Mouse (Mus musculus): ENCODE data around the gene Islr. TPM values are rescaled to one million over a fixed set of nuclear protein-coding genes. Genes with fewer than 3 reads are reported as not detected.
A peak's percentile ranks its signal among the peaks of the same experiment; 100 is the strongest.
"Not testable (repeated sequence)": the region's sequence is repeated elsewhere in the genome, so short reads cannot be mapped to it uniquely, and the experiment has no call there.

Gene Islr
- polyA plus RNA-seq (2012; rRNA removed): 27.4 and 34.0 TPM in 2 replicates

DNA sequence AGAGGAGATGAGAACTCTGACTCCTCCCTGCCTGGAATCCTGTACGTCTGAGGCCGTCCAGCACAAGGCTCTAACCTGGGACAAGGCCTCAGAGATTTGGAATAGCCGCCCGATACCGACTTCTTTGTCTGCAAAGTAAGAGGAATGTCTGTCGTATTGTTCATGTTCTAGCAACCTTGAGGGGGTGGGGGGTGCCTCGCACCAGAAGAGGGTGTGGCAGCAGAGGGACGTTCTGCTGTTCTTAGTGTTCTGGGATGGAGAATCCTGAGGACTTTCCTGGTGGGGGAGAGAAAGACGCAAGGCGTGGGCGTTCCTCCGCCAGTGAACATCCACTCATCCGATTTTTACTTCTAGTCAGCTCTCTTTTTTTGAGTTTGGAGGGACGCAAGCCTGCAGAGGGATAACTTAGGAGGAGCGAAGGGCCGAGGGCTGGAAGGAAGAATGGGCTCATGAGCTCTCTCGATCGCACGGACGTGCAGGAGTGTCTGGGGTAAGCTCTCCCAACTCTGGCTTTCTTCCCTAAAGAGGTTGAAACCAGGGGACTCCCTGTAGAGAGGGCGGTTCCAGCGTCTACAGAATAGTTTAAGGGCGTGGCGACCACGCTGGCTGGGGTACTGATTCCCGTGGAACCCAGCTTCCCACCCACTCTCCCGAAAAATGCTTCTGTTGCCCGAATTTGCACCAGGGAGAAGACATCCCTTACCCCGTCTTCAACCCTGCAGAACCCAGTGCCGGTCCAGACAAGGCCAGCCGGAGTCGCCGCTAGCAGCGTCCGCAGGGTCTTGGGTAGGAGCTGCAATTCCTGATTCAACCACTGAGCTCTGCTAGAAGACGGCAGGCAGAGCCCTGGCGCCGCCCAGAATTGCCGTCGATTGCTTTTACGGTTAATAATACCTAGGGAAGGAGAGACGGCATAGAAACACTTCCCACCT, at the start of gene Islr, which contains the start of gene Islr2:
Islr (minus strand) TSS at position 791 of the 932 bp plus-strand sequence.
Islr2 (minus strand) TSS at position 804 of the 932 bp plus-strand sequence.
- TF ChIP-seq POLR2A (IDR thresholded peaks at IDR 0.05; ENCODE audit: extremely low read depth, insufficient read depth, low read length) (no peak), CTCF (IDR thresholded peaks at IDR 0.05; ENCODE audit: extremely low read depth, insufficient read depth, low read length) (peak; percentile 41; the same call in 1 of the 2 replicates)
- peak within 1 kb of the TSS; percentile 13 for H3K4me3 ChIP-seq (ENCODE audit: insufficient read depth, low read length)
- H3K4me1 ChIP-seq (ENCODE audit: control insufficient read depth, insufficient read depth, low read length): no peaks in the 10 kb centered on the region
- no peak within 1 kb of the TSS for H3K27ac ChIP-seq (ENCODE audit: insufficient read depth, low read length)

DNA sequence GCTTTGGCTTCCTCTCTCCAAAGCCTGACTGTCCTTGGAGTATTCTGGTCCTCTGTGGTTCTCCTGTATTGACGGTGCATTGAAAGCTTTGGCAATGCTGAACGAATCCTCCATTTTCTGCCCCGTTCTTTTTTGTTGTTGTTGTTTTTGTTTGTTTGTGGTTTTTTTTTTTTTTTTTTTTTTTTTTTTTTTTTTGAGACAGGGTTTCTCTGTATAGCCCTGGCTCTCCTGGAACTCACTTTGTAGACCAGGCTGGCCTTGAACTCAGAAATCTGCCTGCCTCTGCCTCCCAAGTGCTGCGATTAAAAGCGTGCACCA, 49.7 kb upstream of the Islr start:
- H3K4me1 ChIP-seq (ENCODE audit: control insufficient read depth, insufficient read depth, low read length); H3K27ac ChIP-seq (ENCODE audit: insufficient read depth, low read length): not testable (repeated sequence)
- peak overlapping the region; percentile 54 for H3K4me3 ChIP-seq (ENCODE audit: insufficient read depth, low read length)

DNA sequence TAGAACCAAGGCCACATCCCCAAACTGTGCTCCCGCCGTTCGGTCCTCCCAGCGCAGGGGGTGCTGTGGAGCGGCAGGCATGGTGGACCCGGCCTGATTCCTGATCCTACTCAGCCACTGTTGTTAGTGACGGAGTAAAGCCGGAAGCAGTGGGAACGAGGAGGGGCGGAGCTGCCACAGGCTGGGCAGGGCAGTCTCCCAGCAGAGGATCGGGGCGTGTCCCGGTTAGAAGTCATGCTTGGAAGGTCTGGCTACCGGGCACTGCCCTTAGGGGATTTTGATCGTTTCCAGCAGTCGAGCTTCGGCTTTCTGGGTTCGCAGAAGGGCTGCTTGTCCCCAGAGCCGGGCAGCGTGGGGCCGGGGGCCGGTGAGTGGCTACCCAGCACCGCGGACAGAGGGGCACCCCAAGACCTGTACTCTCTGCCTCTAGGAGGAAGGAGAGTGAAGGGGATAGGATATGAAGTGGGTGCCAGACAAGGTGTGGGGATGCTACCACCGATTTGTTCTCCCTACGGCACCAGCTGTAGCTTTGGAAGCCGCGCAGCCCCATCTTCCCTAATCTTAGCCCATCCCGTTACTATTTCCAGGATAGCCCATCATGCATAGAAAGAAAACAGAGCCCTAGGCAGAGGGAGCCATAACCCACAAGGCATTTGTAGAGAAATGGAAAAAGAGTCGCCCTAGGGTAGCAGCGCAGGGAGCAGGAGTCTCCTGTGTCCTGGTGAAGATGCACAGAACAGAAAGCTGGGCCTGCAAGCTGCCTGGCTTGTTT, 49.1 kb upstream of the Islr start, which contains the start of gene Stoml1:
Stoml1 (plus strand) TSS at position 132 of the 772 bp plus-strand sequence.
- no peak within 1 kb of the TSS for H3K27ac ChIP-seq (ENCODE audit: insufficient read depth, low read length)
- H3K4me3 ChIP-seq (ENCODE audit: insufficient read depth, low read length): peak within 1 kb of the TSS; percentile 54
- TF ChIP-seq POLR2A (IDR thresholded peaks at IDR 0.05; ENCODE audit: extremely low read depth, insufficient read depth, low read length) (peak; percentile 87), CTCF (IDR thresholded peaks at IDR 0.05; ENCODE audit: extremely low read depth, insufficient read depth, low read length) (peak; percentile 84)
- no peaks in the 10 kb centered on the region for H3K4me1 ChIP-seq (ENCODE audit: control insufficient read depth, insufficient read depth, low read length)

DNA sequence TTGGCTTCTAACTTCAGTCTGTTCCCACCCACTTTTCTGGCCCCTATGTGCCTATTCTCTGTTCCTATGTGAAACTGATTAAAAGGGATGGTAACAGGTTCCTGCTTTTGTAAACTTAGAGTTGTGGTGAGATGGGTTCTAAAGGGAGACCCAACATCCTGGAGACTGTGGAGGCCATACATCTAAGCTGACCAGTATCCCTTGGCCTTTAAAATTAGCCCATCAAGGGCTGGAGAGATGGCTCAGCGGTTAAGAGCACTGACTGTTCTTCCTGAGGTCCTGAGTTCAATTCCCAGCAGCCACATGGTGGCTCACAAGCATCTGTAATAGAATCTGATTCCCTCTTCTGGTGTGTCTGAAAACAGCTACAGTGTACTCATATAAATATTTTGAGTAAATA, 46.6 kb upstream of the Islr start:
- not testable (repeated sequence) for H3K4me3 ChIP-seq (ENCODE audit: insufficient read depth, low read length); H3K27ac ChIP-seq (ENCODE audit: insufficient read depth, low read length); H3K4me1 ChIP-seq (ENCODE audit: control insufficient read depth, insufficient read depth, low read length)

DNA sequence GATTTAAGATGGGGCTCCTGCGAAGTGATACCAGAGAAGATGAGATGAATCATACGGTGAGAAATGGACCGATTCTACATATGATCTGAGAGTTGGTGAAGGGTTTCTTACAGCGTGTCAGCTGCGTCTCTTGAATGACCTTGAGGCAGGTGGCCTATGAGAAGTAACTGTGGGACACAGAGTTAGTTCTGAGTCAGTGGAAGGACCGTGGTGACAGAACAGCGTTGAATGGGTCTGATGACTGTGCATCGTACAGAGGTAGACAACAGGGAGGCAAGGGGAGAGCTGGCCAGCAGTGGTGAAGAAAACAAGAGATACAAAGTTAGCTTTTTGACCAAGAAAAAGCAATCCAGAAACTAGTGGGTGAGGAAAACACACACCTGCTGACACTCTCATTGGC, 46.2 kb upstream of the Islr start:
- Histone ChIP-seq H3K4me3 (ENCODE audit: insufficient read depth, low read length) (no peak overlapping the region), H3K27ac (ENCODE audit: insufficient read depth, low read length) (no peak overlapping the region), H3K4me1 (ENCODE audit: control insufficient read depth, insufficient read depth, low read length) (no peaks in the 10 kb centered on the region; the same call in 1 of the 2 replicates)
- TF ChIP-seq POLR2A (IDR thresholded peaks at IDR 0.05; ENCODE audit: extremely low read depth, insufficient read depth, low read length) (no peak), CTCF (IDR thresholded peaks at IDR 0.05; ENCODE audit: extremely low read depth, insufficient read depth, low read length) (no peak)

DNA sequence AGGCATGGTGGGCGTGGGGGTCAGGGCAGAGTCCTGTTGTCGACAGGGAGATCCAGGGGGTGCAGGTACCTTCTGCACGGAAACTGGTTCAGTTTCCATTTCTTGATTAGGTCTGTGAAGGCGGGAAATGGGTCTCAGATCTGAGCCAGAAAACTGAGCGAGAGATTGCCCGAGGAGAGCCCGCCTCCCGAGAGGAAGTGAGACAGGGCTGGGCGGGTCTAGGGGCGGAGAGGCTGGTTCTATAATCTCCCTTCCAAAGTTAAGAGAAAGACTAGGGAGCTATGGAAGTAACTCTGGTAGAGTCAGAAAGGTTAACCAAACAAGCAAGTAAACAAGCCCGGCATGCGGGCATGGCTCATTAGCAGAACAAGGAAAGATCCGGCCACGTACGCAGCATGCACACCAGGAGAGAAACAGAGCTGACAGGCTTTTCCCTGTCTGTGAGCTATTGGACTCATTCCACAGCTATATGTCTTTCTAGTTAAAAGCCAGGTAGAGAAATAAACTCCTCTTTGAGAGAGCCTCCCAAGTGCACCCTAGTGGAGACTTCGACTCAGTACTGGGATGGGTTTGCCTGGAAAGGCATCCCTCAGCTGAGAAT, 45.6 kb upstream of the Islr start, which contains the start of gene Pml:
Pml (minus strand) TSS at position 195 of the 601 bp plus-strand sequence.
- Histone ChIP-seq H3K4me1 (ENCODE audit: control insufficient read depth, insufficient read depth, low read length) (no peaks in the 10 kb centered on the region; the same call in 1 of the 2 replicates), H3K4me3 (ENCODE audit: insufficient read depth, low read length) (peak within 1 kb of the TSS; percentile 60), H3K27ac (ENCODE audit: insufficient read depth, low read length) (no peak within 1 kb of the TSS; the same call in 1 of the 2 replicates)
- TF ChIP-seq POLR2A (IDR thresholded peaks at IDR 0.05; ENCODE audit: extremely low read depth, insufficient read depth, low read length): peak; percentile 43; the same call in 1 of the 2 replicates
- 0 out of 2 replicates have a peak, but pooled peaks have one; percentile 13 for TF ChIP-seq CTCF (IDR thresholded peaks at IDR 0.05; ENCODE audit: extremely low read depth, insufficient read depth, low read length)

DNA sequence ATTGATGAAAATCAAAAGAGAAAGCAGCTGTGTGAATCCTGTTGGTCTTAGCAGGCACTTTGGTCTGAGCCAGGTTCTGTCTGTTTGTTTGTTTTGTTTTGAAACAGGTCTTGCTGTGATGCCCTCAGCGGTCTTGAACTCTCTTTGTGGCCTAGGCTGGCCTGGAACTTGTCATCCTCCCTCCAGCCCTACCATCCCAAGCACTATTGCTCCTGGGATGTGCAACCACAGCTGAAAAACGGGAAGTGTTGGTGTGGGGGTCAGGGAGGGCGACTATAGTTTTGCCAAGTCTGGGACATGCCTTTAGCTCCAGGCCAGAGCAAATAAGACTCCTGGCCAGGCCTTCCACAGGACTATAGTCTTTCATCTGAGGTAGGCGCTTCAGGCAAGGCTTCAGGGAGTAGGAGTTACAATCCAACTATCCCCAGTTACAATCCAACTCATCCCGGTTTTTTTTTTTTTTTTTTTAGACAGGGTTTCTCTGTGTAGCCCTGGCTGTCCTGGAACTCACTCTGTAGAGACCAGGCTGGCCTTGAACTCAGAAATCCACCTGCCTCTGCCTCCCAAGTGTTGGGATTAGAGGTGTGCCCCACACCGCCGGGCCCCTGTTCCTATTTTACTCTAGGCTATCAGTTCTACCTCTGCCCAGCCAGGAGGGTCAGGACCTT, 44.8 kb upstream of the Islr start:
- peak overlapping the region; percentile 60 for H3K4me3 ChIP-seq (ENCODE audit: insufficient read depth, low read length)
- H3K27ac ChIP-seq (ENCODE audit: insufficient read depth, low read length): no peak overlapping the region
- H3K4me1 ChIP-seq (ENCODE audit: control insufficient read depth, insufficient read depth, low read length): no peaks in the 10 kb centered on the region; the same call in 1 of the 2 replicates
- no peak for TF ChIP-seq POLR2A (IDR thresholded peaks at IDR 0.05; ENCODE audit: extremely low read depth, insufficient read depth, low read length)
- TF ChIP-seq CTCF (IDR thresholded peaks at IDR 0.05; ENCODE audit: extremely low read depth, insufficient read depth, low read length): no peak

DNA sequence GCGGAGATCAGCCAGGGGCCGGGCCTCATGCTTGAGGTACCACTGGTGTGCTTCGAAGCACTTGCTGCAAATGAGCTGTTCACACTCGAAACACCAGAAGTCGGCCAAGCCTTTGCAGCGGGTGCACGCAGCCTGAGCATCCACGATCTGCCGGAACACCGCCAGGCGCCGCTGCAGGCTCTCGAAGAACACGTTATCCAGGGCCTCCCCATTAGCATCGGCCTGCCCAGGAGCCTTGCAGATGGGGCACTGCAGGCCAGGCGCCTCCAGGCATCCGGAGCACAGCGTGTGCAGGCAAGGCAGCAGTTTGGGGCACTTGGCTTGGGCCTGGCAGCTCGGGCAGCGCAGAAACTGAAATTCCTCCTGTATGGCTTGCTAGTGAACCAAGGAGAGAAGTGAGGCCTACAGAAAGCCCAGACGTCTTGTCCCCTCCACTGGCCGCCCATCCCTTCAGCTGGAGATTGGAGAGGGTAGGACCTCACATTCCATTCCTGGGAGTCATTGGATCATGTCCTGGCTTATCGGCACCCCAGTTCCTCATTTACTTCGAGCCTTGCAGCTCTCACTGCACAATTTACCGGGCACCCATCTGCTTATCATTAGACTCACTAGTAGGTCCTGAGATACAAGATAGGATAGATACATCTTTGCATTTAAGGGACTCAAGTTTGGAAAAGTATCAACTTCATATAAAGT, 43.1 kb upstream of the Islr start:
- Histone ChIP-seq H3K4me1 (ENCODE audit: control insufficient read depth, insufficient read depth, low read length) (peaks cover 5% of the 10 kb centered on the region), H3K4me3 (ENCODE audit: insufficient read depth, low read length) (no peak overlapping the region), H3K27ac (ENCODE audit: insufficient read depth, low read length) (no peak overlapping the region)
- TF ChIP-seq POLR2A (IDR thresholded peaks at IDR 0.05; ENCODE audit: extremely low read depth, insufficient read depth, low read length): 0 out of 2 replicates have a peak, but pooled peaks have one; percentile 14
- peak; percentile 66 for TF ChIP-seq CTCF (IDR thresholded peaks at IDR 0.05; ENCODE audit: extremely low read depth, insufficient read depth, low read length)

Measured in cortical plate, adult 2 months (tissue).